Mouse (Mus musculus): ENCODE results near the gene Zfpm1. TPM values are rescaled to one million over a fixed set of nuclear protein-coding genes. Genes with fewer than 3 reads are reported as not detected.

Zfpm1 gene
- polyA plus RNA-seq, 1 experiment from 2014 or later = 2.7 TPM

DNA sequence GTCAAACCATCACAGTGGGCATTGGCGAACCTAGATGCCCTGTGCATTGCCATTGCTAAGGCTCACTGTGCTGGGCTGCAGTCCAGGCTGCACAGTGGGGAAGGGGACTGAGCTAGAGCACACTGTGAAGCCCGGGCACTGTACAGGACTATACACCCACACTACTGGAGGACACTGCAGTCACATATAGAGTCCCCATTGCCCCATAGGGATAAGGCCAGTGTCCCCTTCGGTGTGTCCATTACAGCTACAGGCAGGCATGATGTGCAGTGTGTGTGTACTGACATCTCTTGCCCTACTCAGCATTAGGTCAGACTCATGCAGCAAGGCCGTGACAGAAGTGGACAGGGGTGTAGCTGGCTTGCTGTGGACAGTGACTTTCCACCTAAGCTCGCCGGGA lies 59.8 kb downstream of the Zfpm1 start:
- ATAC-seq (ENCODE audit: low FRiP score, low TSS enrichment) = no peak
- Histone ChIP-seq H3K4me2 (replicated peaks; ENCODE audit: low read depth, low read length) (no peak overlapping the region), H3K4me3 (ENCODE audit: low read length) (no peak overlapping the region), H3K9me3 (ENCODE audit: control insufficient read depth, low read length) (no peaks in the 10 kb centered on the region), H3K9ac (ENCODE audit: low read depth, low read length) (no peak overlapping the region), H3K27me3 (ENCODE audit: control insufficient read depth, insufficient read depth, low read length) (peaks cover 20% of the 10 kb centered on the region), H3K27ac (ENCODE audit: low read depth, low read length) (no peak overlapping the region), H3K4me1 (ENCODE audit: control insufficient read depth, insufficient read depth, low read length) (peaks cover 20% of the 10 kb centered on the region), H3K36me3 (ENCODE audit: control insufficient read depth, insufficient read depth, low read length) (no peaks in the 10 kb centered on the region)
- WGBS = 89% methylated on average over 6 of the region's 6 CpGs

DNA sequence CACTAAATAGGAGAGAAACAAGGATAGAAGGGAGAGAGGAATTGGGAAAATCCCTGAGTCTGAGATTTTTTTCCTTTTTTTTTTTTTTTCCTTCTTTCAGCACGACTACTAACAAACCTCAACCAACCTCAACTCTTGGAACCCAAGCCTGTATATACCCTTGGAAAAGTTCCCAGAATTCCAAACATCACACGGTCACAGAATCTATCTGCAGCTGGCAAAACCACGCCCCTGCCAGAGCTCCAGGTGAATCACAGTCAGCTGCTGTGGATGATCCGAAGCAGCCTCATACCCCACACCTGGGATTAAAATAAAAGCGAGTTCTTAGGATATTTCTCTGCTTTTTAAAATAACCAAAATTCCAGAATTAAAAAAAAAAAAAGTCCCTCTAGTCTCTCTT lies 60.4 kb downstream of the Zfpm1 start:
- H3K36me3 ChIP-seq (ENCODE audit: control insufficient read depth, insufficient read depth, low read length) = no peaks in the 10 kb centered on the region
- no peak overlapping the region for H3K9ac ChIP-seq (ENCODE audit: low read depth, low read length)
- peaks cover 16% of the 10 kb centered on the region for H3K4me1 ChIP-seq (ENCODE audit: control insufficient read depth, insufficient read depth, low read length)
- H3K27ac ChIP-seq (ENCODE audit: low read depth, low read length) = no peak overlapping the region
- no peak for ATAC-seq (ENCODE audit: low FRiP score, low TSS enrichment)
- no peaks in the 10 kb centered on the region for H3K9me3 ChIP-seq (ENCODE audit: control insufficient read depth, low read length)
- no peak overlapping the region for H3K4me3 ChIP-seq (ENCODE audit: low read length)
- H3K4me2 ChIP-seq (replicated peaks; ENCODE audit: low read depth, low read length) = 0 out of 2 replicates have a peak overlapping the region, but pooled peaks have one; percentile 57
- peaks cover 15% of the 10 kb centered on the region for H3K27me3 ChIP-seq (ENCODE audit: control insufficient read depth, insufficient read depth, low read length)
- 50% methylated on average over 5 of the region's 5 CpGs for WGBS

- Histone ChIP-seq H3K9me3 (ENCODE audit: control insufficient read depth, low read length) (no peaks in the 10 kb centered on the region), H3K27me3 (ENCODE audit: control insufficient read depth, insufficient read depth, low read length) (peaks cover 11% of the 10 kb centered on the region), H3K9ac (ENCODE audit: low read depth, low read length) (no peak overlapping the region; the same call in 1 of the 2 replicates), H3K4me3 (ENCODE audit: low read length) (peak overlapping the region; percentile 28), H3K36me3 (ENCODE audit: control insufficient read depth, insufficient read depth, low read length) (no peaks in the 10 kb centered on the region), H3K27ac (ENCODE audit: low read depth, low read length) (no peak overlapping the region), H3K4me1 (ENCODE audit: control insufficient read depth, insufficient read depth, low read length) (peaks cover 16% of the 10 kb centered on the region), H3K4me2 (replicated peaks; ENCODE audit: low read depth, low read length) (peak overlapping the region; percentile 57)
- 2% methylated on average over 9 of the region's 9 CpGs for WGBS
- ATAC-seq (ENCODE audit: low FRiP score, low TSS enrichment) = 0 out of 2 replicates have a peak, but pooled peaks have one; percentile 17
Measured at GRCm38 (mm10) chr8:122342806-122343209, 60.9 kb downstream of the Zfpm1 start.

DNA sequence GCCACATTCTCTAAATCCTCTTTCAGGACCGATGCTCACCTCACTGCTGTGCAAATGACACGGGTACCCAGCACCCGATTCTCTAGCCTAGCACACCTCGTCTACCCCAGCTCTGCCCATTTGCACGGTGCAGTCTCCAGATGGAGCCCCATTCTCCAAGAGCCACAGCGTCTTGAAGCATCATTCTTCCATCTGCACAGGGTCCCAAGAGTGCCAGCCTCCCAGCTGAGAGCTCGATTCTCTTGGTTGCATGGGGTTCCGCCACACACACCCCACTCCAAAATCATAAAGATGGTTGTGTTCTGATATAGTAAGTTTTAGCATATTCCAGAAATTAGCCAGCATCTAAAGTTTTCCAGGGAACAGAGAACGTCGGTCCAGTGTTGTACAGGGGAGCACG lies 61.4 kb downstream of the Zfpm1 start:
- peak overlapping the region; percentile 57 for H3K4me2 ChIP-seq (replicated peaks; ENCODE audit: low read depth, low read length)
- H3K4me1 ChIP-seq (ENCODE audit: control insufficient read depth, insufficient read depth, low read length) = peaks cover 16% of the 10 kb centered on the region
- H3K36me3 ChIP-seq (ENCODE audit: control insufficient read depth, insufficient read depth, low read length) = no peaks in the 10 kb centered on the region
- H3K4me3 ChIP-seq (ENCODE audit: low read length) = peak overlapping the region; percentile 28
- 5% methylated on average over 11 of the region's 11 CpGs for WGBS
- no peak for ATAC-seq (ENCODE audit: low FRiP score, low TSS enrichment)
- H3K27ac ChIP-seq (ENCODE audit: low read depth, low read length) = no peak overlapping the region
- H3K27me3 ChIP-seq (ENCODE audit: control insufficient read depth, insufficient read depth, low read length) = peaks cover 8% of the 10 kb centered on the region
- no peaks in the 10 kb centered on the region for H3K9me3 ChIP-seq (ENCODE audit: control insufficient read depth, low read length)
- H3K9ac ChIP-seq (ENCODE audit: low read depth, low read length) = peak overlapping the region; percentile 18; the same call in 1 of the 2 replicates

DNA sequence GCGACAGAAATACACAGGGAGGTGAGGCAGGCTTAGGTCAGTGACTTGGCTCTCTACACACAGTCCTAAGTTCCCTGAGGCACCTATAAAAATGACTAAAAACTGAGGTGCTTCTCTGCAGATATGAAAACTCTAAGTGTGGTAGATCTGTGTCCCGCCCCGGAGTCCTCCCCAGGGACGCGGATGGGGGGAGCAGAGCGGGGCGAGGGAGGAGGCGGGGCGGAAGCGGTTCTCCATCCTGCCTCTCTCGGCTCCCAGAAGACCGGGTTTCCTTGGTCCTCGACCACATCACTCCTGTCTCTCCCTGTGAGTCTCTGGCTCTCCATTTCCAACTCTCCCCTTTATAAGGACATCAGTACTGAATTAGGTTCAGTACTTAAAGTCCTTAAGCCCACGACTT lies 61.8 kb downstream of the Zfpm1 start:
- Histone ChIP-seq H3K27ac (ENCODE audit: low read depth, low read length) (no peak overlapping the region), H3K9me3 (ENCODE audit: control insufficient read depth, low read length) (no peaks in the 10 kb centered on the region), H3K9ac (ENCODE audit: low read depth, low read length) (peak overlapping the region; percentile 18; the same call in 1 of the 2 replicates), H3K4me1 (ENCODE audit: control insufficient read depth, insufficient read depth, low read length) (peaks cover 16% of the 10 kb centered on the region), H3K27me3 (ENCODE audit: control insufficient read depth, insufficient read depth, low read length) (peaks cover 8% of the 10 kb centered on the region), H3K4me3 (ENCODE audit: low read length) (peak overlapping the region; percentile 28), H3K4me2 (replicated peaks; ENCODE audit: low read depth, low read length) (peak overlapping the region; percentile 57), H3K36me3 (ENCODE audit: control insufficient read depth, insufficient read depth, low read length) (no peaks in the 10 kb centered on the region)
- peak; percentile 22; the same call in 1 of the 2 replicates for ATAC-seq (ENCODE audit: low FRiP score, low TSS enrichment)
- 0% methylated on average over 14 of the region's 14 CpGs for WGBS

DNA sequence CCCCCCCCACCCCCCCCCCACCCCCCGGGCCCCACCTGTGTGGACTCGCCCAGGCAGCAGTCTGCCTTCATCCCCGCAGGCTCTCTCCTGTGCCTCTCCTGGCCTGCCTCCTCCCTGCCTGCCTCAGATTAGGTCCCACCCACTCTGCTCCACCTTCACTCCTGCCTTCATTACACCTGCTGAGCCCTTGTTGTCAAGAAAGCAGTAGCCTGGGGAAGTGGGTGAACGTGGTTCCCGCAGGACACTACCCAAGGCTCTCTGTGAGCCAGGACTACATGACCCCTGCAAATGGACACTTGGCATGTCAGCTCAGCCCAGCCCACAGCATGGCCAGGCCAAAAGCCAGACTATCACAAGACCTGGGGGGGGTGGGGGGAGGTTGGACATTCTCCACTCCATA lies 62.3 kb downstream of the Zfpm1 start:
- ATAC-seq (ENCODE audit: low FRiP score, low TSS enrichment) = peak; percentile 50
- Histone ChIP-seq H3K9me3 (ENCODE audit: control insufficient read depth, low read length) (no peaks in the 10 kb centered on the region), H3K27me3 (ENCODE audit: control insufficient read depth, insufficient read depth, low read length) (peaks cover 8% of the 10 kb centered on the region), H3K4me3 (ENCODE audit: low read length) (no peak overlapping the region), H3K4me2 (replicated peaks; ENCODE audit: low read depth, low read length) (peak overlapping the region; percentile 57; the same call in 1 of the 2 replicates), H3K4me1 (ENCODE audit: control insufficient read depth, insufficient read depth, low read length) (peaks cover 16% of the 10 kb centered on the region), H3K27ac (ENCODE audit: low read depth, low read length) (no peak overlapping the region), H3K36me3 (ENCODE audit: control insufficient read depth, insufficient read depth, low read length) (no peaks in the 10 kb centered on the region), H3K9ac (ENCODE audit: low read depth, low read length) (no peak overlapping the region)
- WGBS = 0% methylated on average over 2 of the region's 5 CpGs

GRCm38 (mm10) chr8:122345181-122346095 lies 63.5 kb downstream of the Zfpm1 start:
- H3K9me3 ChIP-seq (ENCODE audit: control insufficient read depth, low read length) = no peaks in the 10 kb centered on the region
- no peak overlapping the region for H3K9ac ChIP-seq (ENCODE audit: low read depth, low read length)
- 53% methylated on average over 12 of the region's 12 CpGs for WGBS
- H3K27ac ChIP-seq (ENCODE audit: low read depth, low read length) = no peak overlapping the region
- H3K27me3 ChIP-seq (ENCODE audit: control insufficient read depth, insufficient read depth, low read length) = peaks cover 8% of the 10 kb centered on the region
- H3K4me3 ChIP-seq (ENCODE audit: low read length) = no peak overlapping the region
- no peak overlapping the region for H3K4me2 ChIP-seq (replicated peaks; ENCODE audit: low read depth, low read length)
- no peak for ATAC-seq (ENCODE audit: low FRiP score, low TSS enrichment)
- no peaks in the 10 kb centered on the region for H3K36me3 ChIP-seq (ENCODE audit: control insufficient read depth, insufficient read depth, low read length)
- peaks cover 16% of the 10 kb centered on the region for H3K4me1 ChIP-seq (ENCODE audit: control insufficient read depth, insufficient read depth, low read length)

DNA sequence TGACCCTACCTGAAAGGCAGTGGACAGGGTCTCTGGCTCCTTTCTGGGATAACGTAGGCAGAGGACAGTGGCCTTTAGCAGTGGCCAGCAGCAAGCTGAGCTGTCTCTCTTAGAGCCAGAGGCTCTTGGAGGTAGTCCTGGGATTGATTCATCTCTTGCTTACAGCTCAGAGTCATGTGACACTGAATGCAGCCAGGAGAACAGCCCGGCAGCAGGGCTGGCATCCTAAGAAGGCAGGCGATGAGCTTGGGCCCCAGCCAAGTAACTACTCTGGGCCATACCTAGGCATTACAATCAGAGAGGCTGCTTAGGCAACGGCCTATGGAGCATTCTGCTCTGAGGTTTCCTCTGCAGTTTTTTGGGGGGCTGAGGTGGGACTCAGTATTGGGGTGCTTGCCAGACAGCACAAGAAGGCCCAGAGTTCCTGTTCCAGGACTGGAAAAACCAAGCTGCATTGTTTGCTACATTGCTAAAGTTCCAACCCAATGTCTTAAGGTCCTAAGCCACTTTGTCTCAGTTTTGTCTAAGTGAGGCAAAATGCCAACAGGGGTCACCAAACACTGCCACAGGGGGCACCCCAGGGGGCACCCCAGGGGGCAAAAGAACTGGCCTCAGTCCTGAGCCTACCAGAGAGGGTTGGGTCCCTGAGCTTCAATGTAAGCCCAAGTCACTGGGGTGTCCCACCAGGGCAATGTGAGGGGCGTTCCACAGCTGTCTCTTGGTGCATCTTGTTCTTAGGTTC lies 66.0 kb downstream of the Zfpm1 start:
- Histone ChIP-seq H3K9me3 (ENCODE audit: control insufficient read depth, low read length) (no peaks in the 10 kb centered on the region), H3K4me1 (ENCODE audit: control insufficient read depth, insufficient read depth, low read length) (peaks cover 12% of the 10 kb centered on the region), H3K27ac (ENCODE audit: low read depth, low read length) (no peak overlapping the region), H3K27me3 (ENCODE audit: control insufficient read depth, insufficient read depth, low read length) (peaks cover 5% of the 10 kb centered on the region), H3K4me3 (ENCODE audit: low read length) (no peak overlapping the region), H3K9ac (ENCODE audit: low read depth, low read length) (no peak overlapping the region), H3K36me3 (ENCODE audit: control insufficient read depth, insufficient read depth, low read length) (no peaks in the 10 kb centered on the region), H3K4me2 (replicated peaks; ENCODE audit: low read depth, low read length) (no peak overlapping the region)
- WGBS = 83% methylated on average over 5 of the region's 5 CpGs
- no peak for ATAC-seq (ENCODE audit: low FRiP score, low TSS enrichment)
